Mouse (Mus musculus) liver, embryonic 12.5 days (tissue): Measurements from ENCODE around the gene Usp15. TPM values are rescaled to one million over a fixed set of nuclear protein-coding genes. Genes with fewer than 3 reads are reported as not detected.

ENCODE experiments used
- ATAC-seq: fragments of 200-750 bp; cut with Nextera tagmentation; 2 replicates; pipeline ENCODE4 v1.8.0; 2017; ENCODE audit warnings: moderate number of reproducible peaks, mild to moderate bottlenecking, moderate library complexity
- H3K27ac ChIP-seq: fragments of 300-500 bp; sonication (generic); 2 replicates; pipeline ENCODE4 v1.5.1; 2016; ENCODE audit warnings: mild to moderate bottlenecking
- H3K27me3 ChIP-seq: fragments of 300-500 bp; sonication (generic); replicated peaks from 2 replicates; pipeline ENCODE4 v1.6.1; 2016; ENCODE audit warnings: mild to moderate bottlenecking, moderate library complexity
- H3K36me3 ChIP-seq: fragments of 300-500 bp; sonication (generic); 2 replicates; pipeline ENCODE4 v1.6.1; 2016; ENCODE audit warnings: mild to moderate bottlenecking, moderate library complexity
- H3K4me1 ChIP-seq: fragments of 300-500 bp; sonication (generic); 2 replicates; pipeline ENCODE4 v1.6.1; 2016
- H3K4me2 ChIP-seq: fragments of 300-500 bp; sonication (generic); 2 replicates; pipeline ENCODE4 v1.6.1; 2016; ENCODE audit warnings: mild to moderate bottlenecking, moderate library complexity
- H3K4me3 ChIP-seq: fragments of 300-500 bp; sonication (generic); 2 replicates; pipeline ENCODE4 v1.5.1; 2016; ENCODE audit warnings: mild to moderate bottlenecking, moderate library complexity
- H3K9ac ChIP-seq: fragments of 300-500 bp; sonication (generic); 2 replicates; pipeline ENCODE4 v1.6.1; 2016; ENCODE audit warnings: mild to moderate bottlenecking, moderate library complexity
- H3K9me3 ChIP-seq: fragments of 300-500 bp; sonication (generic); replicated peaks from 2 replicates; pipeline ENCODE4 v1.6.1; 2016; ENCODE audit warnings: mild to moderate bottlenecking, moderate library complexity
- WGBS: fragments of 180-500 bp; shearing (Covaris S2); methylation state at CpG from one replicate; pipeline ENCODE4 v1.1.7; 2016; ENCODE audit not compliant: insufficient replicate concordance; 5-methylcytosine and 5-hydroxymethylcytosine counted together
- polyA plus RNA-seq: library from polyadenylated mRNA; unstranded; fragments of >200 nt; fragmentation: Nextera tagmentation; extraction: Ambion mirVana; gene quantifications from 2 replicates; pipeline ENCODE4 v1.2.1, GENCODE M21; 2016

Usp15 gene
- polyA plus RNA-seq, 1 experiment from 2014 or later, result 114 TPM

DNA sequence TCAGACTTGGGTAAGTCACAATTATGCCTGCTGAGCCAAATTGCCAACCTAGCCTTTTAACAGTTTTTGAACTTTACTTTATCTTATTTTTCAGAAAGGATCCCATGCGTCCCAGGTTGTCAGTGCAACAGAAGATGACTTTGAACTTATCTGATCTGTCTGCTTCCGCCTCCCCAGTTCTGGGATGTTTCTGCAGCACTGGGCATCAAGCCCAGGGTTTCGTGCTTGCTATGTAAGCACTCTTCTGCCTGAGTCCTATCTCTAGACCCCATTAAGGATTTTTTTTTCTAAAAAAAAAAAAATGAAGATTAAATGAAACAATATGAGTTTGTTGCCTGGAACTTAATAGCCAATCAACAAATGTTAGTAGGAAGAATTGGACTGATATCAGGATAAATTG, 2.3 kb upstream of the Usp15 start:
- H3K4me2 ChIP-seq, result no peak overlapping the region
- H3K4me3 ChIP-seq, result no peak overlapping the region
- H3K36me3 ChIP-seq, result no peaks in the 10 kb centered on the region
- H3K9me3 ChIP-seq, result no peaks in the 10 kb centered on the region
- WGBS, result 48% methylated on average over 3 of the region's 3 CpGs
- no peak for ATAC-seq
- peaks cover 42% of the 10 kb centered on the region for H3K4me1 ChIP-seq
- H3K9ac ChIP-seq, result no peak overlapping the region
- H3K27me3 ChIP-seq, result no peaks in the 10 kb centered on the region
- no peak overlapping the region for H3K27ac ChIP-seq

DNA sequence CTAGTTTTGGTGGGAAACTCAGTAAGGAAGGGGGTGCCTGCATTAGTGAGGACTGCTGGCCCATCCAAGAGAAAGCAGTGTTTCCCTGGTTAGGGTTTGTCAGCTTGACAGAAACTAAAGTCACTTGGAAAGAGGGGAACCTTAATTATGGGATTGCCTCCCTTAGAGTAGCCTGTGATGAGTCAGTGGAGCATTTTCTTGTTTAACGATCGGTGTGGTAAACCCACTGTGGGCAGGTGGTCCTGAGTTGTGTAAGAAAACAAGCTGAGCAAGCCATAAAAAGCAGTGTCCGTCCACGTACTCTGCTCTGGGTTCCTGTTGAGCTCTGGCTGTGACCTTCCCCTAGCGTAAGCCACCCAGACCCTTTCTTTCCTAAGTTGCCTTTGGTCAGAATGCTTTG, 1.4 kb upstream of the Usp15 start:
- 70% methylated on average over 5 of the region's 5 CpGs for WGBS
- Histone ChIP-seq H3K36me3 (no peaks in the 10 kb centered on the region), H3K4me1 (peaks cover 48% of the 10 kb centered on the region), H3K4me2 (no peak overlapping the region), H3K4me3 (no peak overlapping the region), H3K9me3 (no peaks in the 10 kb centered on the region), H3K27ac (no peak overlapping the region), H3K9ac (no peak overlapping the region), H3K27me3 (no peaks in the 10 kb centered on the region)
- ATAC-seq, result no peak

DNA sequence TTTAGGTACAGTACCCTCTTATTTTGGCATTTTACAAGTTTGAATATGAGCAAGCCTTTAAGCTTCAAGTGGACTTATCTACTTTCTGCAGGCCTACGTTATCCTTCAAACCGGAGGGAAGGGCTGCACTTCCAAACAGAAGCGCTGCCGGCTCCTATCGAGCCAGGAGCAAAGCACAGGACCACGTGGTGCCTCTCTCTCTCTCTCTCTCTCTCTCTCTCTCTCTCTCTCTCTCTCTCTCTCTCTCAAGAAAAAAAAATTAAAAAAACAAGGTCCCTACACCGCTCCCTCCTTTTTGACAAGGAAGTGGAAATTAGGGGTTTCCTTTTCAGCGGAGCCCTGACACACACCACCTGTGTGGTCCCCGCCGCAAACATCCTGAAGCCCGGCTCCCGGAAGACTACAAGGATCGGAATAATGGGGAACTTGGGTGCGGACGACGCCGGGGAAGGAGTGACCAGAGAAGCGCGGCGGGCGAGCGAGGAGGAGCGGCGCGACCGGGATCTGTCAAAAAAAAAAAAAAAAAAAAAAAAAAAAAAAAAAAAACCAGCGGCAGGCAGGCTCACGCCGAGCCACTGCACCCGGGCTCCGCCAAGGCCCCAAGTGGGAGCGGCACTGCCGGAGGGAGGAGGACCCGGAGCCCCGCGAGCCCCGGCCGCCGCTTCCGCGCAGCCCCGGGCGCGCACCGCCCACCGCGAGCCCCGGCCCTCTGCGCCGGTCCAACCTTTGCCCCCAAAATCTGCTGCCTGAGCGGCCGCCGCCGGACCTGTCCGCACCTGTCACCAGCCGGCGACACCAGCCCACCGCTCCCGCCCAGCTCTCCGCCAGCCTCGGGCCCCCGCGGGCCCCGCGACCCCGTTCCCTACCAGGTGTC, 597 bp downstream of the Usp15 start:
- Histone ChIP-seq H3K4me1 (peaks cover 65% of the 10 kb centered on the region), H3K4me3 (peak overlapping the region; percentile 98), H3K4me2 (peak overlapping the region; percentile 87), H3K27me3 (no peaks in the 10 kb centered on the region), H3K9me3 (no peaks in the 10 kb centered on the region), H3K9ac (peak overlapping the region; percentile 99), H3K27ac (peak overlapping the region; percentile 96), H3K36me3 (no peaks in the 10 kb centered on the region)
- peak; percentile 76 for ATAC-seq
- WGBS, result under 1% methylated on average over 60 of the region's 66 CpGs

DNA sequence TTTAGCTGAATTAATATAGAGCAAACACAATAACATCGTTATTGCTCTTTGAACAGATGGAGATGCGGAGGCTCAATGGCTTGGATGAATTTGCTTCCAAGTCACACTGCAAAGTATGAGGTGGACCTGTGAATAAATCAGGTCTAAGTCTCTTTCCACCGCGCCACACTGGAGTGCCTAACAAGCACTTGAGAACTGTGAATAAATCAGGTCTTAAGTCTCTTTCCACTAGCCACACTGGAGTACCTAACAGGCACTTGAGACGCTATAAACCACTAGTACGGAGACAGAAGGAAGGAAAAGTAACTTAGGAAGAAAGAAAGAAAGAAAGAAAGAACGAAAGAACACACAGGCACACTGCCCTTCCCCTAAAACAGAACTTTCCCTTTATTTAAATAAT, 1.3 kb downstream of the Usp15 start:
- ATAC-seq, result no peak
- no peaks in the 10 kb centered on the region for H3K27me3 ChIP-seq
- peak overlapping the region; percentile 87 for H3K4me2 ChIP-seq
- peak overlapping the region; percentile 96 for H3K27ac ChIP-seq
- H3K4me3 ChIP-seq, result peak overlapping the region; percentile 98
- peaks cover 65% of the 10 kb centered on the region for H3K4me1 ChIP-seq
- 20% methylated on average over 7 of the region's 7 CpGs for WGBS
- peak overlapping the region; percentile 99 for H3K9ac ChIP-seq
- H3K36me3 ChIP-seq, result no peaks in the 10 kb centered on the region
- H3K9me3 ChIP-seq, result no peaks in the 10 kb centered on the region

DNA sequence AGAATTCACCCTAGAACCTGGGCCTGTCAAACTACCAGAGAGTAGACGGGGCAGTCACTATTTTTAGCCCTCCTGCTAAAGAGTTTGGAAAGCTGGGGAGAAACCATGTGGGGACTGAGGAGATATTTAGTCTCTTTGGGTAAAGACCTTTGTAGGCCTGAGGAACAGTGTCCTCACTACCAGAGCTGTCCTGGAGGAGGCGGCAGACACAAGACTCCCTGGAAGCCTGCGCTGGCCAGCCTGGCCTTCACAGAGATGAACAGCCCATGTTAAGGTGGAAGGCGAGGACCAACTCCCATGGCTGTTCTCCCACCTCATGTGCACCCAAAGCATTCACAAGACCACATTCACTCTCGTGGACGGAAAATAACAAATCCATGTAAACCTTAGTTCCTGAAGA, 5.8 kb downstream of the Usp15 start:
- no peaks in the 10 kb centered on the region for H3K9me3 ChIP-seq
- no peaks in the 10 kb centered on the region for H3K27me3 ChIP-seq
- H3K4me1 ChIP-seq, result peaks cover 81% of the 10 kb centered on the region
- no peak for ATAC-seq
- 66% methylated on average over 6 of the region's 6 CpGs for WGBS
- peaks cover 8% of the 10 kb centered on the region for H3K36me3 ChIP-seq
- no peak overlapping the region for H3K27ac ChIP-seq
- H3K9ac ChIP-seq, result no peak overlapping the region
- H3K4me2 ChIP-seq, result no peak overlapping the region
- no peak overlapping the region for H3K4me3 ChIP-seq

DNA sequence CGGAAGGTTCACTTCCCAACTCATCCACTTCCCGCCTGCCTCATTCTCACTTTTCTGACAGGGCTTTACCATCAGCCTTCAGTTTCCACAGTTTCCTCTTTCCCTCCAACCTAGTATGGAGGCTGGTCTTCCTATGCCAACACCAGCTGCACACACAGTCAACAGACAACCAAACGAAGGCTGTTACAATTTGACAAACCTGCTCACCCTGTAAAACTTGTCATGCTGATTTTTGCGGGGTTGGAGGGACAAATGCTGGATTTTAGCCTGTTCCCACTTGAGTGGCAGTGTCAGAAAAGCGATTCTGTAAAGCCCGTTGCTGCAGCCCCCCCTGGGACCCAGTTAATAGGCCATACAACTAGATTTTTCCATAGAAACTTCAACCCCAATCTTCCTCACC, 9.5 kb downstream of the Usp15 start:
- no peaks in the 10 kb centered on the region for H3K9me3 ChIP-seq
- 69% methylated on average over 6 of the region's 6 CpGs for WGBS
- ATAC-seq, result no peak

DNA sequence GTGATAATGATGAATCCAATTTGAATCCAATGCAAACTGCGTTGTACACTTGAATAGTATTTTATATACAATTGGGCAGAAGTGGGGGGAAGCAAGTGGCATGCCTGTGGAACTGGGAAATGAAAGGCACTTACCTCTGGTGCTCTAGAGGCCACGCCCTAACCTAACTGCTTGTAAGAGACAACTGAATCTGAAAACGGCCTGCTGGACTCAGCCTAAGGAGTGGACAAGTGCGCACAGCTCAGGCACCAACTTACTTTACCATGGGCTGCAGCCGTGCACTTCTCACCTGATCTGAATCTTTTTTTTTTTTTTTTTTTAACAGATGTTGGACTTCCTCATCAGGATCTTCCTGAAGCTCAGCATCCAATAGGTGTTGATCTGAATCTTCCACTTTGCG, 10.9 kb downstream of the Usp15 start:
- no peak overlapping the region for H3K9ac ChIP-seq
- no peak overlapping the region for H3K27ac ChIP-seq
- no peak overlapping the region for H3K4me2 ChIP-seq
- ATAC-seq, result 0 out of 2 replicates have a peak, but pooled peaks have one; percentile 40
- H3K27me3 ChIP-seq, result no peaks in the 10 kb centered on the region
- H3K9me3 ChIP-seq, result no peaks in the 10 kb centered on the region
- H3K4me3 ChIP-seq, result no peak overlapping the region
- 69% methylated on average over 6 of the region's 6 CpGs for WGBS
- H3K36me3 ChIP-seq, result peaks cover 23% of the 10 kb centered on the region
- H3K4me1 ChIP-seq, result peaks cover 61% of the 10 kb centered on the region

More for the DNA sequence above, 9.5 kb downstream of the Usp15 start:
- Histone ChIP-seq H3K27me3 (no peaks in the 10 kb centered on the region), H3K36me3 (peaks cover 15% of the 10 kb centered on the region), H3K27ac (no peak overlapping the region), H3K9ac (no peak overlapping the region), H3K4me1 (peaks cover 75% of the 10 kb centered on the region), H3K4me2 (no peak overlapping the region), H3K4me3 (no peak overlapping the region)

DNA sequence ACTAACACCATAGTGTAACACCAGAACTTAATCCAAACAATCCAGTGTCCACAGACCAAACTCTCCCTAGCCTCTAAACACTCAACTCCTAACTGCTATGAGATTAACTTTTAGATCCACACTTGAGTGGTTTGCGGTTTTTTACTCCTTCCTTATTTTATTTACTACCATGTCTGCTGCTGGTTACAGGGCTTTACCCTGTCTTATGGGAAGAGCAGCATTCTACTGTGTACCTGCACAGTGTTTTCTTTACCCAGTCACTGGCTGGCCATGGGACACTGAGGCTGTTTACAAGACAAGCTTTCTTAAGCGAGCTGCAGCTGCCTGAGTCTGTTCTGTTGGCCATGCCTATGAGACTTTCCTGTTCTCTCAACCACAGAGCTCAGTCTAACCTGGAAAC, 13.1 kb downstream of the Usp15 start:
- no peak overlapping the region for H3K4me2 ChIP-seq

DNA sequence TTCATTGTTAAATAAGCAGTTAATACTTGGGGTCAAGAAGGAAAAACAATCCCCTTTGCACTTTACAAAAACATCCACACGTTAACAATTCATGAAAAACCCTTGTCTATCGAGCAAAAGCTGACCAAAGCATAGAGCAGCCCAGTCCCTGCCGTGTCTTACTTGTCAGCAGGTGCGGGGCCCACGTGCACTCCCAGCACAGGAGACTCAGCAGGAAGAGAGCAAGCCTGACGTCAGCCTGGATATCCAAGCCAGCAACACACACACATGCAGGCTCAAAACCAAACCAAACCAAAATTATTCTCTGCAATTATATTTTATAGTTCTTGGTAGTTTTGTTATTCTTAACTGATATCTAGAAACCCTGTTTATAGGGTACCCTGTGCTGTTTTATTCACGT, 13.6 kb downstream of the Usp15 start:
- Histone ChIP-seq H3K4me1 (peaks cover 39% of the 10 kb centered on the region), H3K27me3 (no peaks in the 10 kb centered on the region), H3K36me3 (peaks cover 48% of the 10 kb centered on the region), H3K4me3 (no peak overlapping the region), H3K9ac (no peak overlapping the region), H3K27ac (no peak overlapping the region), H3K9me3 (no peaks in the 10 kb centered on the region), H3K4me2 (no peak overlapping the region)
- 0 out of 2 replicates have a peak, but pooled peaks have one; percentile 48 for ATAC-seq
- WGBS, result 47% methylated on average over 7 of the region's 7 CpGs

More for the DNA sequence above, 13.1 kb downstream of the Usp15 start:
- H3K27me3 ChIP-seq, result no peaks in the 10 kb centered on the region
- no peak overlapping the region for H3K9ac ChIP-seq
- H3K9me3 ChIP-seq, result no peaks in the 10 kb centered on the region
- 33% methylated on average over 2 of the region's 2 CpGs for WGBS
- peaks cover 44% of the 10 kb centered on the region for H3K4me1 ChIP-seq
- no peak overlapping the region for H3K4me3 ChIP-seq
- peaks cover 43% of the 10 kb centered on the region for H3K36me3 ChIP-seq
- H3K27ac ChIP-seq, result 0 out of 2 replicates have a peak overlapping the region, but pooled peaks have one; percentile 51
- 0 out of 2 replicates have a peak, but pooled peaks have one; percentile 13 for ATAC-seq

DNA sequence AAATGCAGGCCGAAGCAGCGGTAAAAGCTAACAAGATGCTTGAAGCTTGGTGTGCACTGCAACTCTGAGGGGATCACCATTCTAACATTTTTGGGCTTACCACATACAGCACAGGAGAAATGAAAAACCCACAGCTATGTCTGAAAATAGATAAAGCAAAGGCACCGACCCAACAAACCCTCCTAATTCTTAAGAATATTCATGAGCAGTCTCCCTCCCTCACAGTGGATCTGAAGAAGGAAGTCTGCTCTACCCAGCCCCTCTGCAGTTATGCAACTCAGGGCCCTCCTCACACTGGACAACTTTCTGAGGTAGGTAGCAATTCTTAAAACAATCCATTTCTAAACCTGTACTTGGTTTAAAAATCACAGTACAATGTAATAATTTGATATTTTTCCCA, 14.4 kb downstream of the Usp15 start:
- no peak for ATAC-seq
- Histone ChIP-seq H3K36me3 (peaks cover 56% of the 10 kb centered on the region), H3K9me3 (no peaks in the 10 kb centered on the region), H3K9ac (no peak overlapping the region), H3K4me1 (peaks cover 30% of the 10 kb centered on the region), H3K27me3 (no peaks in the 10 kb centered on the region), H3K4me2 (no peak overlapping the region), H3K4me3 (no peak overlapping the region), H3K27ac (no peak overlapping the region)
- WGBS, result 72% methylated on average over 3 of the region's 3 CpGs

DNA sequence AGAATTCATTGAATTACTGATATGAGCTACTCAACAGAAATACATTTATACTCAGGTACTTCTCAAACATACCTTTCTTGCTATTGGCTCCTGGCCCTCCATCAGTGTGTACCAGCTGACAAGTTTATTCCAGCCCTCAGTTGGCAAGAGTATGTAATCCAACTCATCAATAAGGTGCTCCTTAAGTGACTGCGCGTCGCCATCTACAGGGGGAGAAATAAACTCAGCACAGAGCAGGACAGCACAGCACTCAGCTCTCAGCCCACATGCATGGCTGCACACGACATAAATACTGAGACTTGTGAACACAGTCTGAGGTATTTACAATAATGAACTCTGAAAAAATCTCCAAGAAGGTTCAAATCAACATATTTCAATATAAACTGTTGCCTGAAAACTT, 21.0 kb downstream of the Usp15 start:
- no peak; the same call in 1 of the 2 replicates for ATAC-seq
- Histone ChIP-seq H3K36me3 (peaks cover 86% of the 10 kb centered on the region), H3K4me1 (no peaks in the 10 kb centered on the region), H3K9me3 (no peaks in the 10 kb centered on the region), H3K27me3 (no peaks in the 10 kb centered on the region), H3K4me2 (no peak overlapping the region), H3K9ac (no peak overlapping the region), H3K4me3 (no peak overlapping the region), H3K27ac (no peak overlapping the region)
- 80% methylated on average over 4 of the region's 4 CpGs for WGBS

DNA sequence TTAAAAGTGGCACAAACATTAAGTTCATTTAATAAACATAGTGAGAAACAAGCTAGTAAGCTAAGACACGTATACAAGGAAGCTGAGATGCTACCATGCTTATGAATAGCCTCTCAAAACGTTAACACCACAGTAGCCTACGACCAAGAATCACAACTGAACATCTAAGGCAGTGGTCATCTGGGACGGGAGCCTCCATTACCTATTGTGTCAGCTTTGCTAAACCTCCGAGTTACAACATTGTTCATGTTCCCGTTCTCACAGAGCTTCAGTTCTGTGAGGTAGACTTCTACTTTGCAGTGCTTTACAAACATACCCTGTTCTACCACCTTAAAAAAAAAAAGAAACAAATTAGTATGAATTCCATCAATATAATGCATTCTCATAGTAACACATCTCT, 25.9 kb downstream of the Usp15 start:
- WGBS, result 82% methylated on average over 6 of the region's 6 CpGs
- no peaks in the 10 kb centered on the region for H3K9me3 ChIP-seq
- H3K27me3 ChIP-seq, result no peaks in the 10 kb centered on the region
- H3K4me1 ChIP-seq, result no peaks in the 10 kb centered on the region
- peaks cover 78% of the 10 kb centered on the region for H3K36me3 ChIP-seq
- H3K4me3 ChIP-seq, result no peak overlapping the region
- H3K27ac ChIP-seq, result no peak overlapping the region
- no peak overlapping the region for H3K9ac ChIP-seq
- H3K4me2 ChIP-seq, result no peak overlapping the region
- no peak for ATAC-seq
